Mouse (Mus musculus): Measurements from ENCODE around the gene 1700018G05Rik.

- no peak for TF ChIP-seq EP300 (IDR thresholded peaks at IDR 0.05)
- peak; percentile 66 for TF ChIP-seq CTCF (IDR thresholded peaks at IDR 0.05)
Observed at GRCm38 (mm10) chrX:102958917-102959316, 30.7 kb downstream of the 1700018G05Rik start.

All from lung, postnatal 0 days (tissue).